Comparison of ENCODE assay signal across 8 mouse cellular contexts in genomic region chr9:30137611-30138287, GRCm38 (mm10).
A peak's percentile ranks its signal among the peaks of the same experiment; 100 is the strongest.
DNase-seq lines count a peak whose midpoint lies in the region; ATAC-seq lines count a peak whose summit lies in the region.

No protein-coding gene starts in this region.

- no peaks in the 10 kb centered on the region for H3K9me3 ChIP-seq in embryonic facial prominence, embryonic 11.5 days (replicated peaks; ENCODE audit: control insufficient read depth, low read length)
- no peaks in the 10 kb centered on the region for H3K9me3 ChIP-seq in intestine, embryonic 16.5 days (ENCODE audit: control insufficient read depth, low read length)
- H3K9me3 ChIP-seq in midbrain, embryonic 12.5 days, result no peaks in the 10 kb centered on the region
- no peaks in the 10 kb centered on the region for H3K9me3 ChIP-seq in stomach, embryonic 15.5 days

- WGBS in embryonic facial prominence, embryonic 11.5 days, result 25% methylated on average over 14 of the region's 14 CpGs
- 23% methylated on average over 14 of the region's 14 CpGs for WGBS in intestine, embryonic 16.5 days
- WGBS in midbrain, embryonic 12.5 days, result 37% methylated on average over 14 of the region's 14 CpGs
- WGBS in stomach, embryonic 15.5 days, result 27% methylated on average over 14 of the region's 14 CpGs

- H3K27me3 ChIP-seq in embryonic facial prominence, embryonic 11.5 days (ENCODE audit: control insufficient read depth, insufficient read depth, low read length), result no peaks in the 10 kb centered on the region
- H3K27me3 ChIP-seq in intestine, embryonic 16.5 days (replicated peaks; ENCODE audit: control insufficient read depth, insufficient read depth, low read length), result no peaks in the 10 kb centered on the region
- H3K27me3 ChIP-seq in midbrain, embryonic 12.5 days, result 0 out of 2 replicates have a peak, but pooled peaks cover 6% of the 10 kb centered on the region
- H3K27me3 ChIP-seq in stomach, embryonic 15.5 days (replicated peaks), result 0 out of 2 replicates have a peak, but pooled peaks cover 6% of the 10 kb centered on the region

- no peak for ATAC-seq in CD4-positive, CD25-positive, alpha-beta regulatory T cell, adult 4 months
- ATAC-seq in embryonic facial prominence, embryonic 11.5 days (replicated peaks; ENCODE audit: insufficient number of reproducible peaks, low FRiP score, low TSS enrichment, low read depth), result 0 out of 2 replicates have a peak, but pooled peaks have one; percentile 59
- peak; percentile 79 for ATAC-seq in intestine, embryonic 16.5 days
- peak; percentile 60 for ATAC-seq in midbrain, embryonic 12.5 days (ENCODE audit: low FRiP score, low read depth)
- peak; percentile 65 for ATAC-seq in stomach, embryonic 15.5 days (ENCODE audit: insufficient read depth, low FRiP score, low read depth)

- no peaks in the 10 kb centered on the region for H3K4me1 ChIP-seq in embryonic facial prominence, embryonic 11.5 days (ENCODE audit: control insufficient read depth, insufficient read depth, low read length)
- H3K4me1 ChIP-seq in intestine, embryonic 16.5 days (ENCODE audit: control insufficient read depth, insufficient read depth, low read length), result peaks cover 6% of the 10 kb centered on the region; the same call in 1 of the 2 replicates
- peaks cover 17% of the 10 kb centered on the region for H3K4me1 ChIP-seq in midbrain, embryonic 12.5 days
- H3K4me1 ChIP-seq in stomach, embryonic 15.5 days, result peaks cover 10% of the 10 kb centered on the region

- peak; percentile 1 for DNase-seq in CD4-positive, CD25-positive, alpha-beta regulatory T cell, adult 2 months (ENCODE audit: low read depth, low spot score)
- peak; percentile 82 for DNase-seq in embryonic facial prominence, embryonic 11.5 days (ENCODE audit: low spot score)
- DNase-seq in gonadal fat pad, adult 2 months (ENCODE audit: low read depth), result peak; percentile 47
- peak; percentile 62 to 68 for DNase-seq in left cerebral cortex, postnatal 25 days (ENCODE audit: low spot score in 2 of 2)

- H3K4me3 ChIP-seq in embryonic facial prominence, embryonic 11.5 days (ENCODE audit: low read depth, low read length), result no peak overlapping the region
- H3K4me3 ChIP-seq in intestine, embryonic 16.5 days (ENCODE audit: low read length), result no peak overlapping the region
- H3K4me3 ChIP-seq in midbrain, embryonic 12.5 days, result no peak overlapping the region
- H3K4me3 ChIP-seq in stomach, embryonic 15.5 days (replicated peaks), result no peak overlapping the region

- H3K36me3 ChIP-seq in embryonic facial prominence, embryonic 11.5 days (replicated peaks; ENCODE audit: control insufficient read depth, insufficient read depth, low read depth, low read length), result no peaks in the 10 kb centered on the region
- no peaks in the 10 kb centered on the region for H3K36me3 ChIP-seq in intestine, embryonic 16.5 days (ENCODE audit: control insufficient read depth, insufficient read depth, low read length)
- no peaks in the 10 kb centered on the region for H3K36me3 ChIP-seq in midbrain, embryonic 12.5 days
- H3K36me3 ChIP-seq in stomach, embryonic 15.5 days, result no peaks in the 10 kb centered on the region

- intact Hi-C loops in left cerebral cortex, postnatal 25 days (cut with DNase I), result loop anchor here (5.0 to 10.0 kb wide), 2 partner anchors 175 to 473 kb away; partner anchors contain the start of gene Ntm

- H3K27ac ChIP-seq in embryonic facial prominence, embryonic 11.5 days (replicated peaks; ENCODE audit: low read depth, low read length), result no peak overlapping the region
- no peak overlapping the region for H3K27ac ChIP-seq in intestine, embryonic 16.5 days (ENCODE audit: low read length)
- no peak overlapping the region for H3K27ac ChIP-seq in midbrain, embryonic 12.5 days (replicated peaks)
- no peak overlapping the region for H3K27ac ChIP-seq in stomach, embryonic 15.5 days

- H3K9ac ChIP-seq in embryonic facial prominence, embryonic 11.5 days (replicated peaks; ENCODE audit: low read length), result peak overlapping the region; percentile 28; the same call in 1 of the 2 replicates
- no peak overlapping the region for H3K9ac ChIP-seq in intestine, embryonic 16.5 days (ENCODE audit: low read depth, low read length)
- no peak overlapping the region for H3K9ac ChIP-seq in midbrain, embryonic 12.5 days (replicated peaks)
- H3K9ac ChIP-seq in stomach, embryonic 15.5 days, result no peak overlapping the region

- H3K4me2 ChIP-seq in embryonic facial prominence, embryonic 11.5 days (ENCODE audit: low read depth, low read length), result no peak overlapping the region
- peak overlapping the region; percentile 10; the same call in 1 of the 2 replicates for H3K4me2 ChIP-seq in intestine, embryonic 16.5 days (ENCODE audit: low read depth, low read length)
- 0 out of 2 replicates have a peak overlapping the region, but pooled peaks have one; percentile 10 for H3K4me2 ChIP-seq in midbrain, embryonic 12.5 days (replicated peaks)
- 0 out of 2 replicates have a peak overlapping the region, but pooled peaks have one; percentile 11 for H3K4me2 ChIP-seq in stomach, embryonic 15.5 days

Comparison
In these comparisons a context has a peak if more than half of its experiments do, and no peak if none do; other contexts are left out.
1. DNase-seq: peak in every context shown above with its lines; median percentile 82 in embryonic facial prominence, embryonic 11.5 days; 65 in left cerebral cortex, postnatal 25 days; 47 in gonadal fat pad, adult 2 months; 1 in CD4-positive, CD25-positive, alpha-beta regulatory T cell, adult 2 months.